Mouse (Mus musculus) erythroblast, adult 5-6 weeks (primary cell): ENCODE data around the gene Lrrc36. TPM values are rescaled to one million over a fixed set of nuclear protein-coding genes. Genes with fewer than 3 reads are reported as not detected.

Experiments
- ATAC-seq: replicated peaks from 2 replicates; pipeline ENCODE4 v1.8.0; 2016; ENCODE audit warnings: moderate number of reproducible peaks, mild to moderate bottlenecking, moderate TSS enrichment, inconsistent platforms; ENCODE audit not compliant: poor library complexity, low FRiP score, severe bottlenecking
- total RNA-seq, 2 experiments: library from RNA; stranded (forward) in 1 of 2; stranded (reverse) in 1 of 2; fragments of 150-400 nt in 1 of 2; fragments of 200-764, 138-1000 nt in 1 of 2; gene quantifications; 2 replicates each; pipeline versions ENCODE4 v1.2.3 to v1.2.4; 2015 to 2017; ENCODE audit warnings: low replicate concordance in 2 of 2

The Lrrc36 gene
- total RNA-seq, 2 experiments from 2014 or later = 0.85 to 0.96 TPM

- no peak for ATAC-seq
Measured at GRCm38 (mm10) chr8:105426878-105427277, 13.5 kb downstream of the Lrrc36 start.

- ATAC-seq = no peak
Measured at GRCm38 (mm10) chr8:105431743-105432515, 18.6 kb downstream of the Lrrc36 start.

GRCm38 (mm10) chr8:105433021-105433420 is 19.6 kb downstream of the Lrrc36 start:
- ATAC-seq = no peak

GRCm38 (mm10) chr8:105433511-105433910 is 20.1 kb downstream of the Lrrc36 start:
- ATAC-seq = no peak

GRCm38 (mm10) chr8:105434136-105434535 is 20.8 kb downstream of the Lrrc36 start:
- ATAC-seq = no peak

GRCm38 (mm10) chr8:105436218-105436617 is 22.8 kb downstream of the Lrrc36 start:
- no peak for ATAC-seq

GRCm38 (mm10) chr8:105437078-105437748 is 23.8 kb downstream of the Lrrc36 start:
- ATAC-seq = no peak

GRCm38 (mm10) chr8:105438865-105439264 is 25.5 kb downstream of the Lrrc36 start:
- ATAC-seq = peak; percentile 80

- 0 out of 2 replicates have a peak, but pooled peaks have one; percentile 41 for ATAC-seq
Measured at GRCm38 (mm10) chr8:105441433-105441832, 28.1 kb downstream of the Lrrc36 start.

GRCm38 (mm10) chr8:105442661-105443060 is 29.3 kb downstream of the Lrrc36 start:
- ATAC-seq = no peak

- no peak for ATAC-seq
Measured at GRCm38 (mm10) chr8:105445296-105446126, 32.1 kb downstream of the Lrrc36 start.

- no peak for ATAC-seq
Measured at GRCm38 (mm10) chr8:105446127-105446552, 32.8 kb downstream of the Lrrc36 start.

GRCm38 (mm10) chr8:105448188-105448587 is 34.8 kb downstream of the Lrrc36 start:
- peak; percentile 80 for ATAC-seq

GRCm38 (mm10) chr8:105448596-105448995 is 35.2 kb downstream of the Lrrc36 start:
- ATAC-seq = peak; percentile 86

GRCm38 (mm10) chr8:105450977-105451376 is 37.6 kb downstream of the Lrrc36 start:
- no peak for ATAC-seq

GRCm38 (mm10) chr8:105451903-105452603 is 38.7 kb downstream of the Lrrc36 start:
- no peak for ATAC-seq

- no peak for ATAC-seq
Measured at GRCm38 (mm10) chr8:105453296-105453695, 39.9 kb downstream of the Lrrc36 start.

- peak; percentile 65; the same call in 1 of the 2 replicates for ATAC-seq
Measured at GRCm38 (mm10) chr8:105454088-105454487, 40.7 kb downstream of the Lrrc36 start.

- ATAC-seq = peak; percentile 41; the same call in 1 of the 2 replicates
Measured at GRCm38 (mm10) chr8:105455218-105455617, 41.8 kb downstream of the Lrrc36 start.
